Mouse (Mus musculus): ENCODE results near the gene Blm.

DNA sequence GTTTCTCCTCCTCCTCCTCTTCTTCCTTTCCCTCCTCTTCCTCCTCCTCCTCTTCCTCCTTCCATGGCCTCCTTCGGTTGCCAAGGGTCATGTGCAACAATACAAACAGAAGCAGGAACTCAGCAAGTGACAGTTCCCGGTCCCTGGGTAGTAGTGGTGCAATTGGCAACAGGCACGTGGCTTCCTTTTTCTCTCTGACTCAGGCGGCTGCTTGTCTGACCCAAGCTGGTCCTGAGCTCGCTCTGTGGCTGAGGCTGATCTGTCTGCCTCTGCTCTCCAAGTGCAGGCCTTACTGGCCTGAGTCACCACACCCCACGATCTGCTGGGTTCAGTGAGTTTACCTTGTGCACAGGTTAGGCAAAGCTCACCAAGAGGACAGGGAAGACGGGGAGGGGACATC is 108.6 kb downstream of the Blm start:
- TF ChIP-seq CTCF (IDR thresholded peaks at IDR 0.05; ENCODE audit: extremely low read depth, insufficient read depth, low read length) (no peak), POLR2A (IDR thresholded peaks at IDR 0.05; ENCODE audit: extremely low read depth, insufficient read depth, low read length) (no peak)
